Mouse (Mus musculus) G1E (cell line): ENCODE measurements at regions not wholly inside any gene's neighbourhood (a gene's known extent, or its start where the extent isn't known, plus 50 kb on each side); places are given as distances from the start of the nearest gene placed in this dataset.

Source experiments
- ATAC-seq: 2 replicates; pipeline ENCODE4 v1.8.0; 2016; ENCODE audit warnings: mild to moderate bottlenecking; ENCODE audit not compliant: insufficient number of reproducible peaks, poor library complexity, low FRiP score, severe bottlenecking; ENCODE audit errors: extremely low read depth
- DNase-seq: peaks from one replicate; pipeline ENCODE4 v3.0.0; 2012; ENCODE audit warnings: low spot score
- H3K27me3 ChIP-seq: 2 replicates; pipeline ENCODE4 v1.6.1; 2012; ENCODE audit warnings: mild to moderate bottlenecking, low read length, inconsistent platforms; ENCODE audit not compliant: insufficient read depth
- H3K36me3 ChIP-seq: replicated peaks from 2 replicates; pipeline ENCODE3; 2012; ENCODE audit warnings: mild to moderate bottlenecking, inconsistent platforms
- H3K4me1 ChIP-seq: 2 replicates; pipeline ENCODE4 v1.6.1; 2012; ENCODE audit warnings: low read depth, low read length, inconsistent platforms, mixed read lengths; ENCODE audit not compliant: insufficient read depth
- H3K4me3 ChIP-seq: 2 replicates; pipeline ENCODE4 v1.5.1; 2012; ENCODE audit warnings: low read depth, mild to moderate bottlenecking, inconsistent platforms, low read length, moderate library complexity, mixed read lengths
- H3K9me3 ChIP-seq: replicated peaks from 2 replicates; pipeline ENCODE4 v1.6.1; 2012; ENCODE audit warnings: inconsistent platforms
- CTCF ChIP-seq: IDR thresholded peaks from 2 replicates; pipeline ENCODE4 v1.5.1; 2012; ENCODE audit warnings: low read depth, low read length, inconsistent platforms, mixed read lengths
- GATA1 ChIP-seq: IDR thresholded peaks from 2 replicates; pipeline ENCODE4 v1.6.1; 2012; ENCODE audit warnings: borderline replicate concordance, low read length, inconsistent platforms, mixed read lengths
- GATA2 ChIP-seq: IDR thresholded peaks from 2 replicates; pipeline ENCODE4 v1.6.1; 2012; ENCODE audit warnings: low read depth, low read length, inconsistent platforms, borderline replicate concordance
- POLR2AphosphoS5 ChIP-seq: IDR thresholded peaks from 2 replicates; pipeline ENCODE4 v1.6.1; 2012; ENCODE audit warnings: low read depth, low read length, inconsistent platforms; ENCODE audit not compliant: insufficient replicate concordance
- TAL1 ChIP-seq: conservative IDR thresholded peaks from 2 replicates; pipeline ENCODE4 v1.6.1; 2012; ENCODE audit warnings: low read depth, low read length, inconsistent platforms, mixed read lengths

GRCm38 (mm10) chr13:84062616-84063015 is 159.5 kb upstream of the Tmem161b start:
- no peak for TF ChIP-seq GATA1
- no peak for TF ChIP-seq POLR2AphosphoS5
- no peak for TF ChIP-seq CTCF
- no peak for TF ChIP-seq TAL1
- no peak for TF ChIP-seq GATA2
- Histone ChIP-seq H3K36me3 (no peaks in the 10 kb centered on the region), H3K4me3 (no peak overlapping the region), H3K9me3 (no peaks in the 10 kb centered on the region), H3K27me3 (peaks cover 4% of the 10 kb centered on the region; the same call in 1 of the 2 replicates), H3K4me1 (no peaks in the 10 kb centered on the region)
- ATAC-seq: no peak
- no peak for DNase-seq

DNA sequence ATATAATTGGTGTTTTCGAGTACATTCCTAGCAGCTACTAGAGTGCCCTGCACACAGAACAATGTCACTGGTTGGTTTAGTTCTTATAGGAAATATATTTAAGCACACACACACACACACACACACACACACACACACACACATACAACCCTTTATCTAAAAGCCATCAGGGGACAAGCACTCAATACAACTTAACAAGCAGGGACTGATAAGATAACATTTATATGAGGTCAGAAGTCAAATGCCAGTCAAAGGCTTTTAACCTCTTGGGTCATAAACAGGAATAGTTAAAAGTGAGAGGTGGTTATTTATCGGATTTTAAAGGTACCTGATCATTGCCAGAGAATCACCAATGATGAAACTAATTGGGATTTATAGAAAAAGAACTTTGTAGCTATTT is 158.7 kb upstream of the Tmem161b start:
- no peaks in the 10 kb centered on the region for H3K36me3 ChIP-seq
- no peak for ATAC-seq
- H3K9me3 ChIP-seq: no peaks in the 10 kb centered on the region
- TF ChIP-seq GATA2 (no peak), CTCF (no peak), TAL1 (no peak), GATA1 (no peak), POLR2AphosphoS5 (no peak)
- H3K27me3 ChIP-seq: peaks cover 4% of the 10 kb centered on the region; the same call in 1 of the 2 replicates
- DNase-seq: no peak
- H3K4me1 ChIP-seq: no peaks in the 10 kb centered on the region
- no peak overlapping the region for H3K4me3 ChIP-seq

DNA sequence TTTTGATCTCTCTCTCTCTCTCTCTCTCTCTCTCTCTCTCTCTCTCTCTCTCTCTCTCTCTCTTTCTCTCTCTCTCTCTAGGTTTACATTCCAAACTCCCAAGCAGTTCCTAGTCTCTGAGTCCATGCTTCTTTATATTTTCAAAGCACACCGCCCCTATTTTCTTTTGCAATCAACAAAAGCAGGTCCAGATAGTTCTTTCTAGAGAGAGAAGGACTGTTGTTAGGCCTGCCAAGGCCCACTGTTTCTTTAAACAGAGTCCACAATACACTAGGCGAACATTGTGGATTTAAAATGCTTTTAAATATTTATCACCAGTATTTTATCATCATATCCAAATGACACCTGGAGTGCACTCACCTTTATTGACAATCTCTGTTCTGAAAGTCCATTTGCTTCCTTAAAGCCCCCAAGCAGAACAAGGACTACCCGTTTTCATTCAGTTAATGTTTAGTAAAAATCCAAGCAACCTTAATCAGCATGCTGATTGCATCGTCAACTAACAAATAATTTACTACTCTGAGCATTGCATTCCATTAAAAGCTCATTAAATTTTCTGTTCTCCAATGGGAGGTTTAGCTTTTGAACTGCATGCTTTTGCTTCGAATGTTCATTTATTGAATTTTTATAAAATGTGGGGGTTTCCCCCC is 157.7 kb upstream of the Tmem161b start:
- TF ChIP-seq GATA2: no peak
- TF ChIP-seq GATA1: no peak
- TF ChIP-seq CTCF: no peak
- TF ChIP-seq TAL1: no peak
- TF ChIP-seq POLR2AphosphoS5: no peak
- no peak for DNase-seq
- Histone ChIP-seq H3K9me3 (no peaks in the 10 kb centered on the region), H3K36me3 (no peaks in the 10 kb centered on the region), H3K4me3 (no peak overlapping the region), H3K27me3 (peaks cover 4% of the 10 kb centered on the region; the same call in 1 of the 2 replicates), H3K4me1 (no peaks in the 10 kb centered on the region)
- no peak for ATAC-seq

- H3K36me3 ChIP-seq: no peaks in the 10 kb centered on the region
- ATAC-seq: no peak
Measured at GRCm38 (mm10) chr13:84065256-84065898, 156.7 kb upstream of the Tmem161b start.

GRCm38 (mm10) chr13:84066211-84066959 is 155.7 kb upstream of the Tmem161b start:
- no peak for ATAC-seq
- H3K27me3 ChIP-seq: peaks cover 4% of the 10 kb centered on the region; the same call in 1 of the 2 replicates
- no peak for TF ChIP-seq GATA1
- no peak for TF ChIP-seq GATA2
- TF ChIP-seq TAL1: no peak
- TF ChIP-seq POLR2AphosphoS5: no peak
- no peak for TF ChIP-seq CTCF

More at GRCm38 (mm10) chr13:84065256-84065898, 156.7 kb upstream of the Tmem161b start:
- no peak for DNase-seq
- H3K27me3 ChIP-seq: peaks cover 4% of the 10 kb centered on the region; the same call in 1 of the 2 replicates
- no peaks in the 10 kb centered on the region for H3K9me3 ChIP-seq
- TF ChIP-seq GATA1: no peak
- TF ChIP-seq POLR2AphosphoS5: no peak
- no peak for TF ChIP-seq CTCF
- no peak for TF ChIP-seq TAL1
- no peak for TF ChIP-seq GATA2
- H3K4me1 ChIP-seq: no peaks in the 10 kb centered on the region
- H3K4me3 ChIP-seq: no peak overlapping the region

More at GRCm38 (mm10) chr13:84066211-84066959, 155.7 kb upstream of the Tmem161b start:
- Histone ChIP-seq H3K9me3 (no peaks in the 10 kb centered on the region), H3K36me3 (no peaks in the 10 kb centered on the region), H3K4me1 (no peaks in the 10 kb centered on the region), H3K4me3 (no peak overlapping the region)
- no peak for DNase-seq
